Mouse (Mus musculus): ENCODE data around the gene Scd3. TPM values are rescaled to one million over a fixed set of nuclear protein-coding genes. Genes with fewer than 3 reads are reported as not detected.
"Not testable (repeated sequence)": the region's sequence is repeated elsewhere in the genome, so short reads cannot be mapped to it uniquely, and the experiment has no call there.

The Scd3 gene
- total RNA-seq, 4 experiments from 2014 or later = 2.9 to 3.8 (median 3.1) TPM

DNA sequence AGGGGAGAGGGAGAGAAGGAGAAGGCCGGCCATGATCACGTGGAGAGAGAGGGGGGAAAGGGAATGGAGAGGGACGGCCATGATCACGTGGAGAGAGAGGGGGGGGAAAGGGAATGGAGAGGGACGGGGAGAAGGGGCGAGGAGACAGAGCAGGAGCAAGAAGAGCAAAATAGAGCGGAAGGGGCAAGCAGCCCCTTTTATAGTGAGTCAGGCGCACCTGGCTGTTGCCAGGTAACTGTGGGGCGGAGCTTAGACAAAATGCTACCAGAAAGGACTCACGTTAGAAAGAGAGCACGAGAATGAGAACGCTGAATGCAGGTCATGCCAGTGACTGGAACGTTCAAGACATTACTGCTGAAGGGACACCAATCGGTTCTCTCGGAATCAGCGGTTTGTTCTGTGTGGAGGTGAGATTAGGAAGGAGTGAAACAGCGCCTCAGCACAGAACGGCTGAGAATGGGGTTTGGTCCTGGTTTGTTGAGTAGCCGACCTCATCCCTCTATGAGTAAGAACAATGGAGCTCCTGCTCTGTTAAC lies 34.5 kb downstream of the Scd3 start:
- DNase-seq (ENCODE audit: low spot score in 2 of 2) = no peak

DNA sequence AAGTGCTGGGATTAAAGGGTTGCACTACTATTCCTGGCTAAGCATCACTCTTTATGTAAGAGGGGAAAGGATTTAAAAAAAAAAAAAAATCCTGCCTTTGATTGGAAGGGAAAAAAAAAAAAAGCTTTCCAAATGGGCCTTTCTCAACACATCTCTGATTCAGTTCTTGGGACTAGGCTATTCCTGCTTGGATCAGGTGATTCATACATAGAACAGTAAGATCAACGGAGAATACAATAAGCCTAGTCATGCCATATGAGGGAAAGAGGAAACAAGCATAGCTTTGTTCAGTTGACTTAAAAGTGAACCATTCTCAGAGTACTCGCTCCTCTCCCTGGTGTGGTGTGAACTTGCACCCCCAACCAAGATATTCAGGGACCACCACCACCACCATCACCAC lies 35.8 kb downstream of the Scd3 start:
- no peak for DNase-seq (ENCODE audit: low spot score in 2 of 2)

DNA sequence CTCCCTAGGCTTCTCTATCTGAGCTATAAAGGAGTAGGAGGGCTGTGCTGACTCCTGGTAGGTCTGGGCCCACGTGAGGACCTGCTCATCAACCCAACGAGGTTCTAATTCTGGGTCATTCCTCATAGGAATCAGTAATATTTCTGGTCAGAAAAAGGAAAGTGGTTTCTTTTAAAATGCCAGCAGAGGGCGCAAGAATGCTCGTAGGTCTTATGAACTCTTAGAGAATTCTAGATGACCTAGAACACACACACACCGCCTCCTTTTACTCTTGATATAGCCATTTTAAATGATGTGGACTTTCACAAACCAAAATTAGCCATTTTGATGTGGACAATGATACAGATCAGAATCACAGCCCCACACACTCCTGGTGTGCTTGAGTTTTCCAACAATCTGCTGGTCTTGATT lies 42.7 kb downstream of the Scd3 start:
- DNase-seq (ENCODE audit: low spot score in 2 of 2) = no peak

DNA sequence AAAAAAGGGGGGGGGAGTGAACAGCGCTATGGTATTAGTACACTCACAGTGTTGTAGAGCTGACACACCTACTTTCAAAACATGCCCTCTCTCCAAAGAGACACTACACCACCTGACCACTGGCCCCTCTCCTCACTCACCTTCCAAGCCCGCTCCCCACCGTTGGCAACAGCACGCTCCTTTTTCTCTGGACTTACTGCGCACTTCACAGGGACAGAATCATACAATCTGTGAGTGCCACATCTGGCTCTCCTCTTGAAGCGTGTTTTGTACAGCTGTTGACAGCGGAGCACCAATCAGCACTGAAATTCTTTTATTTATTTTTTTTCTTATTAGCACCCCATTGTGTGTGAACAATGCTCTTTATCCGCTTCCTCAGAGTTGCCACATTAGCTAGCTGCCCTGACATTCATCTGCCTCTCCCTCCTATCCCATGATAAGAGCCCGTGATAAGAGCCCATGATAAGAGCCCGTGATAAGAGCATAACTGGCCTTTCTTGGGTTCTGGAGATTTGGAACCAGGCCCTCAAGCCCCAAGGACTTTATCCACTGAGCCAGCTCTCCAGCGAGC lies 43.4 kb downstream of the Scd3 start:
- no peak for DNase-seq (ENCODE audit: low spot score in 2 of 2)

DNA sequence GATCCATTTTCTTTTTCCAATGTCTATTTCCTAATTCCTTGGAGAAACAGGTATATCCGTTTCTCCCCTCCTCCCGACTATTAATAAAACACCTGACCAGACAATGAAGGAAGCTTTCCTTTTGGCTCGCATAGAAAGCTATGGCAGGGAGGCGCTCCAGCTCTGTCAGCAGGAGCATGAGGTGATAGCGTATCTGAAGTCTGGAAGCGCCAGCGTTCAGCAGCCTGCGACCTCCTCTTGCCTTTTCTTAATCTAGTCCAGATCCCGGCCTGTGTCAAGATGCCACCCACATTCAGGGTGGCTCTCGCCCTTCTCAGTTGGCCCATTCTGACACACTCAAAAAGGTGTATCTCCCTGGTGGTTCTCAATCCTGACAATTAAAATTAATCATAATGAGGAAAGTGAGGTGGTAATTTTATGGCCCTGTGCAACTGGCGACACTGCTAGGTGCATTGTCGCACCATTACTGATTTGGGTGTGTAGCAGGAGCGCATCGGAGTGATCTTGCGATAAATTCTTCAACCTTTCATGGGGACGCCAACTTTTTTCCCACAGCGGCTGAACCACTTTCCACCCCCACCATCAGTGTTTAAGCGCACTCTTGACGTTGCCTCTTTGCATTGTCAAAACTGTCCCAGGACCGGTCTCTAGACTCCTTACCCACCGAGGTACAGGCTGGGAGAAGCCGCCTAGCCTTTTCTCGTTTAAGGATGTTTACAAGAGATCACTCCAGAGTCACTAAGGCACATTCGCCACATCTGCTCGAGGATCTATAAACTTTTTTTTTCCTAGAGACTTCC lies 44.4 kb downstream of the Scd3 start:
- no peak for DNase-seq (ENCODE audit: low spot score in 2 of 2)

DNA sequence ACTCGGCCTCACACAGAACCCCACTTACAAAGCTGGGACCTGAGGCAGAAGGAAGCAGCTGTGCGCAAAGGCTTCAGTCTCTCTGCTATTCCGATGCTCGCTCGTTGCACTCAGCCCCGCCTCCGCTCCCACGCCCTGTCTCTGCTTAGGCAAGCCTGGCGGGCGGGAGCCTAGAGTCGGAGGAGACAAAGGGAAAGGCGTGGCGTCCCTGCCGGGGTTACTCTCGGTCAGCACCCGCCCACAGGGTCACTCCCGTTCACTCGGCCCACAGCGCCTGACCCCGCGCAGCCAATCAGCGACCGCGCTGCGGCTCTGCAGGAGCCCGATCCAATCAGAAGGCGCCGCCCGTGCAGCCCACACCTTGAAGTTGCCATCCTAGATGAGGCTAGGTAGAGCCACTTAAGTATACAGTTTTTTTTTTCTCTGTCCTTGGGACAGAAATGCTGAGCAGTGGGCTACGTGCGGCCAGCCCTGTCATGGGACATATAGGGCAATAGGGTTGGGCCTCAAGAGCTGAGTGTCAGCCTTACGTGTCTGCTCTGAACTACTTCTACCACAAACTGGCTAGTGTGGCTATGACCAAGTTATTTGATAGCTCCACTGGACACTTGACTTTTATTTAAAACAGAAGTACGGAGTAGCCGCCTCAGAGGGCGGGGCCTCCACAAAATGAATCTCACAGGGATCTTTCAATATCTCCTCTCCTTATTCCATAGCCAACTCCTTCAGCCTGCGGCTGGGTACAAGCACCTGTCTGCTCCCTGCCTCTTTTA lies 45.2 kb downstream of the Scd3 start:
- peak; percentile 80 to 95 for DNase-seq (ENCODE audit: low spot score in 2 of 2)

DNA sequence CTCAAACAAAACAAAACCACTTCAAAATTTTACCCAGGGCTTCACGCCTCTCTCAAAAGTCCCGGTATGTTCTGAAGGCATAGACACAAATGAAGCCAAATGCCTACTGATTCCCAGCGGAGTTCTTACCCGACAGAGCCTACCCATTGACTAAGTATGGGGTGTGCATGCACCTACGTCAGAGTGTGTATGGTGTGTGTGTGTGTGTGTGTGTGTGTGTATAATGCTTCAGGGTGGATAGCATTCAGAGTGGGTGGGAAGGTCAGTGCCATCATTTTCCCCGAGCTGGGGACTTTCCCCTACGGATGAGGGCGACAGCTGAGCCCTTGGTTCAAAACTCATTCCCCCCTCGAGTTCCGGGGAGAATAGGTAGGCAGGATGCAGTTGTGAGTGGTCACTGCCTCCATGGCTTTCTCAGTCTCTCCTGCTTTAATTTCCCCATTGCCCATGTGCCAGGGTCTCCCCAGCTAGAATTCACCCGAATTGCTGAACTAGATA lies 45.8 kb downstream of the Scd3 start:
- DNase-seq (ENCODE audit: low spot score in 2 of 2) = no peak

DNA sequence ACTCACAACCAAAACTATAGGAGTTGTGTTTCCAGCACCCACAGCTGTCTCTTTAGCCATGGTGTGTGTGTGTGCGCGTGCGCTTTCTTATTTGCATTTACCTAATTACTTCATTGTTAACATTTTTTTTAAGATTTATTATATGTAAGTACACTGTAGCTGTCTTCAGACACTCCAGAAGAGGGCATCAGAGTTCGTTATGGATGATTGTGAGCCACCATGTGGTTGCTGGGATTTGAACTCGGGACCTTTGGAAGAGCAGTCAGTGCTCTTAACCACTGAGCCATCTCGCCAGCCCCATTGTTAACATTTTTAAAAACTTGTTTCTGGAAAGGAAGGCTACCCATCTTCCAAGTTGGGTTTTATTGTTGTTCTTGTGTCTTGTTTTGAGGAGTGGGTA lies 48.1 kb downstream of the Scd3 start:
- DNase-seq (ENCODE audit: low spot score in 2 of 2) = not testable (repeated sequence)

DNA sequence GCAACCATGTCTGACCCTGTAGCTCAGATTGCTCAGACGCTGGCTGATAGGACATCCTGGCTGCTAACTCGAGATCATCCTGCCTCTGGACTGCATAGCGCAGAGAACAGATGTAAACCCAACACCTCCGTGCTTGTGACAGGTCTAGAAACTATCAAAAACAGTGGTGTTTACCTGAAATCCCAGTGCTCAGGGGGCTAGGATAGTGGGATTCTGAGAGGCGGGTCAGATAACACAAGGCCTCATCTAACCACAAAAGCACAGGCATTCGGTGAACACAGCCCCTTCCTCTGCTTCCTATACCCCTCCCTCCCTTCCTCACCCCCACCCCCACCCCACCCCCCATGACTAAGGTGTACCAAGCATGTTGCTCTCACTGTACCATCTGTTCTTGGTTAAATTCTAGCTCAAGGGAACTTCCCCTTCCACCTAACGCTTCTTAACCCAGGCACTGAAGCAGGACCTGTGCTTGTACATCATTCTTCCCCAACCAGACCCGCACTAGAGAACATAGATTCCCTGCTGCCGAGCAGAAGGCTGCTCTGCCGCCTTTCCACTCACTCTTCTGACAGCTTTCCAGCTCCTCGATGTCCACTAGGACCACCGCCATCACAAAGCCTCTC lies 49.0 kb downstream of the Scd3 start:
- DNase-seq (ENCODE audit: low spot score in 2 of 2) = no peak

DNA sequence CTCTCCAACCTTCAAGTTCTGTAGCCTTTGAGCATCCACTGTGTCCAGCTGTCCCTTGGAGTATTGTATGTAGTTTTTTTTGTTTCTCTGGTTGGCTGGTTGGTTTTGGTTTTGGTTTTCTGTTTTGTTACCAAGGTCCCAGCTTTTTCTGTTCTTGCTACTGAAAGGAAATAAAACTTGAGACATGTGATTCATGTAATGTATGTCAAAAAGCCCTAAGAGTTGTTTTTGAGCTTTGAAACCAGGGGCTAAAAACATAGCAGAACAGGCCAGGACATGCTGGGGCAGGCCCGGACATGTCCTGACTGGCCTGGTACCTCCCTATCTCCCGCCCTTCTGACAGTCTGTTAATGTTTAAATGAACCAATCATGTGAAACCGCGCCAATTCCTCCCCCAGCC lies 51.0 kb downstream of the Scd3 start:
- DNase-seq (ENCODE audit: low spot score in 2 of 2) = not testable (repeated sequence)

DNA sequence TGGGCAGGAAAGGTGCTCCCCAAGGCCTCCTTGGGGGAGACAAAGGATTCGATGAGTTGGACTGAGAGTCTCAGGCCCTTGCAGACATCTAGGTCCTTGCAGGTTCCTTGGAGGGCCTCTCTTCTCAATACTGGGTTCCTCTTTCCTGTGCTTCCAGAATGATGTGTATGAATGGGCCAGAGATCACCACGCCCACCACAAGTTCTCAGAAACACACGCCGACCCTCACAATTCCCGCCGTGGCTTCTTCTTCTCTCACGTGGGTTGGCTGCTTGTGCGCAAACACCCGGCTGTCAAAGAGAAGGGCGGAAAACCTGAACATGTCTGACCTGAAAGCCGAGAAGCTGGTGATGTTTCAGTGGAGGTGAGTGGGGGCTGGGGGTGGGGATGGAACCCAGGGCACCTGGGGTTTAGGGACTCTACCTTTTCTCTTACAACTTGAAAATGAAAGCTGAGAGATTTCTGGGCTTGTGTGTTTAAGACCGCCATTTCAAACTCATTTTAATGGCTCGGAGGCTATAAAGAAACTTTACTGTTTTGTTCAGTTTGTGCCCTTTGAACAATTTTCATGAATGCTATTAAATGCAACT lies 54.4 kb downstream of the Scd3 start:
- DNase-seq (ENCODE audit: low spot score in 2 of 2) = no peak

DNA sequence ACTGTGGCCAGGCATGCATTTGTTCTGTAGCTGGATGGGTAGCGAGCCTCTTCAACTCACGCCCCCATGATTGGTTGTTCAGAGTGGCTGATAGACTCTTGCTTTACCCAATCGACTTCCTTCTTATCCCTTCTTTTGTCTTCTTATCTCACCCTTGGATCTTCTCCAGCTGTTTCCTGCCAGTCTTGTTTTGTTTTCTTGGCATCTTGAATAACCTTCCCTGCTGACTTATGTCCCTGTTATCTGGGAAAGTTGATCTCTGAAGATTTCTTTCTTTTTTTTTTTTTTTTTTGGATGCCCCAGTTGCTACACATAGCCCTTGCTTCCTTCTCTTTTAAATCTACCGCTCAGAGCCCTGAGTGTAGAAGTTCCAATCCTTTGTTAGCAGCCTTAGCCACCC lies 56.4 kb downstream of the Scd3 start:
- DNase-seq (ENCODE audit: low spot score in 2 of 2) = no peak

DNA sequence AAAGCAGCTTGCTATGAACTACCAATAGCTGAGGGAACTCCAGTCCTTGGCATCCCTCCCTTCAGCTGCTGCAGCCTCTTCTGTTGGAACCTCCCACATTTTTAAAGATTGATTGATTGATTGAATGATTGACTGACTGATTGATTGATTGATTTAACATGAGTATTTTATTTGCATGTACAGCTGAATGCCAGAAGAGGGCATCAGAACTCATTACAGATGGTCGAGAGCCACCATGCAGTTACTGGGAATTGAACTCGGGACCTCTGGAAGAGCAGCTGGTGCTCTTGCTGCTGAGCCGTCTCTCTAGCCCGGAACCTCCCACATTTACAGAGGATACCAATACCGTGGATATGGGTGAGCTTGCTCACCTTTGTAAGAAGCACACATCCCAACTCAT lies 57.4 kb downstream of the Scd3 start:
- DNase-seq (ENCODE audit: low spot score in 2 of 2) = no peak

DNA sequence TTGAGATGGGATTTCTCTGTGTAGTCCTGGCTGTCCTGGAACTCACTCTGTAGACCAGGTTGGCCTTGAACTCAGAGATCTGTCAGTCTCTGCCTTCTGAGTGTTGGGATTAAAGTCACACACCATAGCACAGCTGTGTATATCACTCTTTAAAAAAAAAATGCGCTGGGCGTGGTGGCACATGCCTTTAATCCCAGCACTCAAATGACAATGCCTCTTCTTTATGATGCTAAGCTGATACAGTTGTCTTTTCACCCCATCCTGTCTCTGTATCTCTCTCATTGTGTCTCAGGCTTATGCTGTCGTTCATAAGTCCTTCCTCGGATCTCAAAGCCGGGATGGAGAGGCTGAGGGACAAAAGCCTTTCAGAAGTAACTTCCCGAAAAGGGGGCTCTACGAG lies 58.7 kb downstream of the Scd3 start:
- no peak for DNase-seq (ENCODE audit: low spot score in 2 of 2)

DNA sequence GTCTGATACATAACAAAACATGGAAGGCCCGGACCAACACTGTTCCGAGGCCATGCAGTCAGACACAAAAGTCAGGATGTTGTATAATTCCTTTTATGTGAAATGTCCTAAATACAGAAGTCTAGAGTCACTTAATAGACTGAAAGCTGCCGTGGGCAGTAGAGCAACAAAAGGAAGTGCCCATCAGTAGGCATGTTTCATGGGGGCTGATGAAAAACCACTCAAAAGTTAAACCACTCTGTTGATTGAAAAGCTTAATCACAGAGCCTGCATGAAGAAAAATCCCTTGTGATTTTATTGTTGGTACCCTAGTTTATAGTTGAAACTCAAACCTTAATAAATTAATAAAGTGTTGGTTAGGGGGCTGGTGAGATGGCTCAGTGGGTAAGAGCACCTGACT lies 60.5 kb downstream of the Scd3 start:
- no peak for DNase-seq (ENCODE audit: low spot score in 2 of 2)

DNA sequence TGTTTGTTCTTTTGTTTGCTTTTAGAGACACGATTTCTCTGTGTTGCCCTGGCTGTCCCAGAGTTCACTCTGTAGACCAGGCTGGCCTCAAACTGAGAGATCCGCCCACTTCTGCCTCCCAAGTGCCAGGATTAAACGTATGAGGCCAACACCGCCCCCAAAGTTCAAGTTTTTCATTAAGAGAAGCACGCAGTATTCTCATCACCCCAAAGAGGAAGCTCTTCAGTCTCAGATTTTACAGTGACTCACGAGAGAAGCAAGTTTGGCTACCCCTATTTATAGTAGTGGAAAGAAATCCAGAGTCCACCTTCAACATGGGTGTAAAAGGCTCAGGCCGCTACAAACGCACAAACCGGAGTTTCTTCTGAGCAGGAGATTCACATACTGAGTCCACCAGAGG lies 61.2 kb downstream of the Scd3 start:
- DNase-seq (ENCODE audit: low spot score in 2 of 2) = no peak

DNA sequence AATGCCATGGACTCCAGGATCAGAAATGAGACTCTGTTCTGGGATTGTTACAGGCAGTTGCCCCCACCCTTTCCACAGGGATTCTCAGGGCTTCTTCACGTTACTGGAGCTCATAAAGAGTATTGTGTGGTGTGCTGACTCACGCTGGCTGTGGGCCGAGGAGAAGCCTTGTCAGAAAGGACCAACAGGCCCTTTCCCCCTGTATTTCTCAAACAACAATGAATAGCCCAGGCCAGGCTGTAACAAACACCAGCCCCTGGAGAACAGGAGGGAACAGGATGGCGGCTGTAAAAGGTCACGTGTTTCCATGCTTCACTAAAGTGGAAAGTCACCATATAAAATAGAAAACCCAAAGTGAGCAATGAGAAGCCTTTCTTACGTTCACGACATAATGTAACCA lies 62.2 kb downstream of the Scd3 start:
- DNase-seq (ENCODE audit: low spot score in 2 of 2) = no peak

DNA sequence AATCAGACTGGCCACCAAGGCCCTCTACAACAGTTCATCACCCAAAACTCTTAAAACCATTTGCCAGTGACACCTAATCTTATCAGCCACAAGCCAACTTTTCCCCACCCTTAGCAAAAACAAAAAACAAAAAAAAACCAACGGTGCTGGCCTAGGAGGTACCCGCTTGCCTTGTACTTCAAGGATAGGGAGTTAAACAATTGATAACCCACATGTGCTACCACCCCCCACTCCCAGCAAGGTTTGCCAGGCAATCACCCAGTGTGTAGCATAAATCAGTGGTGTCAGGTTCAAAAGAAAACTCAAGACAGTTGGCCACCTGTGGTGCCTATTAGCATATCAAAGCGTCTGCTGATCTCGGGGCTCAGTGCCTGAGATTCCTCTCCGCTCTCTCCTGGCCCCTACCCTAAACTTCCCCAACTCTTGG lies 62.9 kb downstream of the Scd3 start:
- DNase-seq (ENCODE audit: low spot score in 2 of 2) = no peak

DNA sequence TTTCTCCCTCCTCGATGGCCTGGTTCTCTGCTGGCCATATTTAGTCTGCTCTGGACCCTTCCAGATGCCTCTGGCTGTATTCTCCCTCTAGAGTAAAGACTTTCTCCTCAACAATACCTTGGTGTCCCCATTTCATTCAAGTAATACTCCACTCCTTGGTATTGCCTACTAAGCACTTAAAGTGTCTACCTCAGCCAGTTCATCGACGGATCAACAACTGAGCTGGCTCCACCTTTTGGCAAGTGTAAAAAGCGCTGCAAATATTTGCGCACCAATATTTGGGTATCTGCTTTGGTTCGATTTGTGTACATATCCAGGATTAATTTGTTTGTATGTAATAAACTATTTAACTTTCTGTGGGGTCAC lies 63.4 kb downstream of the Scd3 start:
- no peak for DNase-seq (ENCODE audit: low spot score in 2 of 2)

DNA sequence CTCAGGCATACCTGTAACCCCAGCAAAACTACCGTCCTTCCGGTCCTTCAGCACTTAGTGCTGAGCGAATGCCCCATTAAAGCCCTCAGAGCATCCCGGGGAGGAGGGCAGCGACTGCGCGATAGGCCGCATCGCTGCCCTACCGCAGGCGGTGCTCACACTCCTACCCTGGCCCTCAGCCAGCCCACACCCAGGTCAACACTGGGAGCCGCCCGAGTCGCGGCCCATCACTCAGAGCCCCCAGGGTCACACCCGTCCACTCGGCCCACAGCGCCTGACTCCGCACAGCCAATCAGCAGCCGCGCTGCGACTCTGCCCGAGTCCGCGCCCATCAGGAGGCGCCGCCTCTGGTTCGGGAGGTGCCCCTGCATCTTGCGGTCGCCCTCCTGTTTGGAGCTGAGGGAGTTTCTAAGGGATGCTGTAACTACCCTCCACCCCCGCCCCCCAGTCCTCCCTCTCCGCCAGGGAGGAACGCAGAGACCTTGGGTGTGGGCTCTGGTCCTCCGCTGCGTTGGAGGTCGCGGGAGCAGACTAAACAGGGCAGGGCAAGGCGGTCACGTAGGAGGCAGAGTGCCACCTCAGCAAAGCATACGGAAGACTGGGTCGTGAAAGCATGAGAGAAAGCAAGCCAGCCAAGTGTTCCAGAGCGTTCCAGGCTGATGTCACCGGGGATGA lies 63.9 kb downstream of the Scd3 start:
- peak; percentile 79 to 93 for DNase-seq (ENCODE audit: low spot score in 2 of 2)

Measured in left cerebral cortex, adult 8-10 months (tissue).